Mouse (Mus musculus): ENCODE data around the gene Kcnn1.

- TF ChIP-seq POLR2A (IDR thresholded peaks at IDR 0.05; ENCODE audit: control insufficient read depth, extremely low read depth, insufficient read depth, low read length, poor library complexity) (no peak), CTCF (IDR thresholded peaks at IDR 0.05; ENCODE audit: borderline replicate concordance, control insufficient read depth, extremely low read depth, insufficient read depth, low read length, poor library complexity) (no peak)
These were observed 3.0 kb upstream of the Kcnn1 start for GRCm38 (mm10) chr8:70866001-70866520.

Measured in thymus, adult 2 months (tissue).